8 mouse cellular contexts compared by ENCODE assay signal in genomic region chr15:12119129-12119466, GRCm38 (mm10). TPM values are rescaled to one million over a fixed set of nuclear protein-coding genes. Genes with fewer than 3 reads are reported as not detected.
DNase-seq lines count a peak whose midpoint lies in the region; ATAC-seq and TF ChIP-seq lines count a peak whose summit lies in the region.

No protein-coding gene starts in this region.

- no peak for TF ChIP-seq CTCF in hindbrain, postnatal 0 days (IDR thresholded peaks at IDR 0.05; ENCODE audit: low read depth)
- TF ChIP-seq CTCF in midbrain, postnatal 0 days (IDR thresholded peaks at IDR 0.05), result no peak

- peaks cover 15% of the 10 kb centered on the region for H3K4me1 ChIP-seq in kidney, embryonic 15.5 days
- H3K4me1 ChIP-seq in hindbrain, postnatal 0 days (ENCODE audit: insufficient read depth, low read length), result no peaks in the 10 kb centered on the region
- H3K4me1 ChIP-seq in midbrain, postnatal 0 days (ENCODE audit: insufficient read depth, low read length), result no peaks in the 10 kb centered on the region

- intact Hi-C loops in left cerebral cortex, postnatal 25 days (cut with DNase I), result loop anchor here (5.0 to 10.0 kb wide), 2 partner anchors 122 to 724 kb away; partner anchors contain the start of genes Sub1 and Tars
- intact Hi-C loops in left cerebral cortex, postnatal 36 days (cut with DNase I), result loop anchor here (5.0 to 10.0 kb wide), 2 partner anchors 127 to 206 kb away; partner anchors contain the start of genes 1810049J17Rik and Golph3

- peaks cover 5% of the 10 kb centered on the region; the same call in 1 of the 2 replicates for H3K36me3 ChIP-seq in kidney, embryonic 15.5 days
- no peaks in the 10 kb centered on the region for H3K36me3 ChIP-seq in hindbrain, postnatal 0 days (ENCODE audit: insufficient read depth, low read length)
- H3K36me3 ChIP-seq in midbrain, postnatal 0 days (ENCODE audit: insufficient read depth, low read length), result no peaks in the 10 kb centered on the region

- H3K9ac ChIP-seq in kidney, embryonic 15.5 days, result peak overlapping the region; percentile 95
- H3K9ac ChIP-seq in hindbrain, postnatal 0 days (replicated peaks; ENCODE audit: low read length), result peak overlapping the region; percentile 100
- peak overlapping the region; percentile 99 for H3K9ac ChIP-seq in midbrain, postnatal 0 days (replicated peaks; ENCODE audit: low read length, poor library complexity, severe bottlenecking)

- H3K27me3 ChIP-seq in kidney, embryonic 15.5 days, result no peaks in the 10 kb centered on the region
- no peaks in the 10 kb centered on the region for H3K27me3 ChIP-seq in hindbrain, postnatal 0 days (ENCODE audit: insufficient read depth, low read length)
- no peaks in the 10 kb centered on the region for H3K27me3 ChIP-seq in midbrain, postnatal 0 days (ENCODE audit: insufficient read depth, low read length)

- H3K4me2 ChIP-seq in kidney, embryonic 15.5 days, result peak overlapping the region; percentile 83
- H3K4me2 ChIP-seq in hindbrain, postnatal 0 days (ENCODE audit: low read depth, low read length), result peak overlapping the region; percentile 69
- H3K4me2 ChIP-seq in midbrain, postnatal 0 days (ENCODE audit: low read depth, low read length, poor library complexity, severe bottlenecking), result peak overlapping the region; percentile 71

- peak overlapping the region; percentile 83 for H3K4me3 ChIP-seq in kidney, embryonic 15.5 days (replicated peaks)
- peak overlapping the region; percentile 73 for H3K4me3 ChIP-seq in hindbrain, postnatal 0 days (ENCODE audit: low read length)
- peak overlapping the region; percentile 97 for H3K4me3 ChIP-seq in midbrain, postnatal 0 days (ENCODE audit: low read depth, low read length)

- no peak for DNase-seq in kidney, postnatal 4 days
- DNase-seq in c-Kit-negative CD71-positive TER-119-positive erythroid progenitor cells, embryonic 14.5 days (ENCODE audit: low read depth, low spot score), result peak; percentile 36
- no peak for DNase-seq in hindbrain, postnatal 0 days (ENCODE audit: low spot score)
- DNase-seq in midbrain, postnatal 0 days (ENCODE audit: low spot score), result no peak
- no peak for DNase-seq in right cerebral cortex, postnatal 25 days
- no peak for DNase-seq in left cerebral cortex, postnatal 25 days (ENCODE audit: low spot score in 2 of 2)
- DNase-seq in left cerebral cortex, postnatal 36 days (ENCODE audit: low spot score in 2 of 2), result no peak

- WGBS in kidney, embryonic 15.5 days, result 4% methylated on average over 7 of the region's 7 CpGs
- WGBS in hindbrain, postnatal 0 days, result 6% methylated on average over 7 of the region's 7 CpGs
- WGBS in midbrain, postnatal 0 days, result 5% methylated on average over 7 of the region's 7 CpGs

- H3K9me3 ChIP-seq in kidney, embryonic 15.5 days (replicated peaks), result no peaks in the 10 kb centered on the region
- no peaks in the 10 kb centered on the region for H3K9me3 ChIP-seq in hindbrain, postnatal 0 days (ENCODE audit: low read length)
- no peaks in the 10 kb centered on the region for H3K9me3 ChIP-seq in midbrain, postnatal 0 days (ENCODE audit: low read length)

- ATAC-seq in kidney, embryonic 15.5 days (replicated peaks; ENCODE audit: low FRiP score), result no peak
- ATAC-seq in hindbrain, postnatal 0 days, result peak; percentile 39; the same call in 1 of the 2 replicates
- no peak for ATAC-seq in midbrain, postnatal 0 days (ENCODE audit: low FRiP score)

- peak overlapping the region; percentile 92 for H3K27ac ChIP-seq in kidney, embryonic 15.5 days
- H3K27ac ChIP-seq in hindbrain, postnatal 0 days, result peak overlapping the region; percentile 97
- peak overlapping the region; percentile 98 for H3K27ac ChIP-seq in midbrain, postnatal 0 days (ENCODE audit: low read depth, low read length)

RNA-seq across cellular contexts. Expression of gene Zfr, which starts 1.5 kb away (rescaled TPM):
- 108 and 109 TPM in 2 replicates for polyA plus RNA-seq in kidney, embryonic 15.5 days (2015; fragmentation: Nextera tagmentation; extraction: Ambion mirVana)
- total RNA-seq in hindbrain, postnatal 0 days (2014; rRNA removed), result 266 and 281 TPM in 2 replicates
- polyA plus RNA-seq in hindbrain, postnatal 0 days (2015; fragmentation: Nextera tagmentation; extraction: Ambion mirVana), result 196 and 219 TPM in 2 replicates
- total RNA-seq in midbrain, postnatal 0 days (2014; rRNA removed), result 245 and 300 TPM in 2 replicates
- polyA plus RNA-seq in midbrain, postnatal 0 days (2015; fragmentation: Nextera tagmentation; extraction: Ambion mirVana), result 198 and 212 TPM in 2 replicates
- 100 to 1,000 TPM; 353 to 361 TPM for total RNA-seq in left cerebral cortex, postnatal 25 days (2021)
- 100 to 1,000 TPM; 331 to 349 TPM for total RNA-seq in left cerebral cortex, postnatal 36 days (2021)
